Mouse (Mus musculus): ENCODE measurements around the gene Selenot.

Selenot gene

DNA sequence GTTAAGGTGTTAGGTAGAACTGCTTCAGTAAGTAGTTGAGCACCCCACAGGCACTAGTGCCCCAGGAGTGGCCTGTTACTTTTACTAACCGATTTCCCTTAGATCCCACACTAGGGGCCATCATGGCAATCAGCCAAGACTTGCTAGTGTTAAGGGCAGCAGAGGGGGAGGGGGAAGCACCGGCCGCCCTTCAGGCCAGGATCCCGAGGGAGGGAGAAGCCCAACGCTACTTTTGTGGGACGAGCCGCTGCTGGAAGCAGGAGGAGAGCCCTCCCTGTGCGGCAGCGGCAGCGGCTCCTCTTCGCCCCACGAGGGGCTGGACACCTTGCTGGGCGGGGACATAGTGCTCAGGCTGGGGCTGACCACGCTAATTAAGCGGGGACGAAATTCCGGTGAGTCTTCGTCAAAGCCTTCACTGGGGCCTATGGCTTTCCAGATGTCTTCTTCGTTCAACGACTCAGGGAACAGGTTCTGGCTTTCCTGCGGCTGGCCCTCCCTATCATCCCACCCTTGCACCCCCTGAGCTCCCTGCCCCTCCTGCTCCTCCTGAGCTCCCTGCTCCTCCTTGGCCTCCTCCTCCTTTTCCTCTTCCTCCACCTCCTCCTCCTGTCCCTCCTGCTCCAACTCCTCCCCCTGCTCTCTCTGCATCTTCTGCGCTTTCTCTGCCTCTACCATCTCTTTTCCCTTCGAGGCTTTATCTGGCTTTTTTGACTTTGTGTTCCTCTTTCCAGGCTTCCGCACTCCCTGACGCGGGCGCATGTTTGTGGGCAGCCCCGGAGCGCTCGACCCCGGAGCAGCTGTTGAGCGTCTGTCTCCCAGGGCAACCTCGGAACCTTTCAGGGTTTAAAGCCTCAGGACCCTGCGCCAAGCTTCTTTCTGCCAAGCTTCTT, 60.2 kb downstream of the Selenot start, which contains the start of gene Erich6:
TSS of gene Erich6 (minus strand) at position 802 of the 890 bp plus-strand sequence.
- DNase-seq: peak; percentile 17 to 27
